Mouse (Mus musculus) hindbrain, postnatal 0 days (tissue): ENCODE data around the gene Bmp15. TPM values are rescaled to one million over a fixed set of nuclear protein-coding genes. Genes with fewer than 3 reads are reported as not detected.

Experiments
- ATAC-seq: fragments of 200-750 bp; cut with Nextera tagmentation; 2 replicates; pipeline ENCODE4 v1.8.0; 2017; ENCODE audit warnings: mild to moderate bottlenecking, moderate TSS enrichment, moderate library complexity
- DNase-seq: peaks from one replicate; pipeline ENCODE4 v3.0.0-alpha.2; 2015; ENCODE audit warnings: low spot score
- H3K27ac ChIP-seq: fragments of 300-500 bp; sonication (generic); 2 replicates; pipeline ENCODE4 v1.5.1; 2014; ENCODE audit warnings: mild to moderate bottlenecking
- H3K27me3 ChIP-seq: fragments of 300-500 bp; sonication (generic); 2 replicates; pipeline ENCODE4 v1.6.1; 2014; ENCODE audit warnings: low read length, mixed read lengths; ENCODE audit not compliant: insufficient read depth
- H3K36me3 ChIP-seq: fragments of 300-500 bp; sonication (generic); 2 replicates; pipeline ENCODE4 v1.6.1; 2014; ENCODE audit warnings: low read length, mixed read lengths; ENCODE audit not compliant: insufficient read depth
- H3K4me1 ChIP-seq: fragments of 300-500 bp; sonication (generic); 2 replicates; pipeline ENCODE4 v1.6.1; 2014; ENCODE audit warnings: antibody characterized with exemption, low read length, mixed read lengths; ENCODE audit not compliant: insufficient read depth
- H3K4me2 ChIP-seq: fragments of 300-500 bp; sonication (generic); 2 replicates; pipeline ENCODE4 v1.6.1; 2014; ENCODE audit warnings: low read depth, mild to moderate bottlenecking, low read length, moderate library complexity, mixed read lengths
- H3K4me3 ChIP-seq: fragments of 300-500 bp; sonication (generic); 2 replicates; pipeline ENCODE4 v1.5.1; 2014; ENCODE audit warnings: low read length
- H3K9ac ChIP-seq: fragments of 300-500 bp; sonication (generic); replicated peaks from 2 replicates; pipeline ENCODE4 v1.6.1; 2014; ENCODE audit warnings: mild to moderate bottlenecking, low read length, moderate library complexity, mixed read lengths
- H3K9me3 ChIP-seq: fragments of 300-500 bp; sonication (generic); 2 replicates; pipeline ENCODE4 v1.6.1; 2016; ENCODE audit warnings: low read length, mixed read lengths
- CTCF ChIP-seq: IDR thresholded peaks from 2 replicates; pipeline ENCODE4 v1.5.1; 2016; ENCODE audit warnings: antibody characterized with exemption, control low read depth, low read depth
- WGBS: fragments of 180-500 bp; shearing (Covaris S2); extraction: QIAGEN DNeasy Blood & Tissue Kit; methylation state at CpG from one replicate; pipeline ENCODE4 v1.1.7; 2014; 5-methylcytosine and 5-hydroxymethylcytosine counted together
- polyA plus RNA-seq: library from polyadenylated mRNA; unstranded; fragments of >200 nt; fragmentation: Nextera tagmentation; extraction: Ambion mirVana; gene quantifications from 2 replicates; pipeline ENCODE4 v1.2.1, GENCODE M21; 2015
- total RNA-seq: library from RNA; depleted of rRNA; stranded (reverse); fragments of >200 nt; gene quantifications from 2 replicates; pipeline ENCODE4 v1.2.3, GENCODE M21; 2014; rRNA removed

The Bmp15 gene
- 0.07 and 0.10 TPM in 2 replicates for total RNA-seq
- 0.20 and 0.29 TPM in 2 replicates for polyA plus RNA-seq

GRCm38 (mm10) chrX:6320621-6321020 lies at the start of gene Bmp15:
Bmp15 (minus strand) TSS chrX:6320721.
- Histone ChIP-seq H3K9ac (no peak within 1 kb of the TSS), H3K4me3 (no peak within 1 kb of the TSS), H3K36me3 (no peaks in the 10 kb centered on the region), H3K9me3 (no peaks in the 10 kb centered on the region), H3K4me1 (no peaks in the 10 kb centered on the region), H3K4me2 (no peak within 1 kb of the TSS), H3K27me3 (no peaks in the 10 kb centered on the region), H3K27ac (no peak within 1 kb of the TSS)
- ATAC-seq = no peak
- DNase-seq = no peak
- 82% methylated on average over 3 of the region's 3 CpGs for WGBS
- TF ChIP-seq CTCF = no peak

GRCm38 (mm10) chrX:6368822-6369221 lies 48.3 kb upstream of the Bmp15 start:
- no peak for TF ChIP-seq CTCF
- 72% methylated on average over 1 of the region's 1 CpGs for WGBS
- DNase-seq (no peak), ATAC-seq (no peak)
- no peaks in the 10 kb centered on the region for H3K36me3 ChIP-seq
- no peaks in the 10 kb centered on the region for H3K9me3 ChIP-seq
- no peak overlapping the region for H3K9ac ChIP-seq
- H3K27ac ChIP-seq = no peak overlapping the region
- no peak overlapping the region for H3K4me2 ChIP-seq
- no peaks in the 10 kb centered on the region for H3K27me3 ChIP-seq
- no peaks in the 10 kb centered on the region for H3K4me1 ChIP-seq
- H3K4me3 ChIP-seq = no peak overlapping the region

GRCm38 (mm10) chrX:6357503-6358114 lies 37.1 kb upstream of the Bmp15 start:
- Histone ChIP-seq H3K9ac (no peak overlapping the region), H3K27me3 (no peaks in the 10 kb centered on the region), H3K36me3 (no peaks in the 10 kb centered on the region), H3K27ac (no peak overlapping the region), H3K4me3 (no peak overlapping the region), H3K9me3 (no peaks in the 10 kb centered on the region), H3K4me1 (no peaks in the 10 kb centered on the region), H3K4me2 (no peak overlapping the region)
- no peak for TF ChIP-seq CTCF
- WGBS = 64% methylated on average over 6 of the region's 6 CpGs
- DNase-seq (no peak), ATAC-seq (no peak)

DNA sequence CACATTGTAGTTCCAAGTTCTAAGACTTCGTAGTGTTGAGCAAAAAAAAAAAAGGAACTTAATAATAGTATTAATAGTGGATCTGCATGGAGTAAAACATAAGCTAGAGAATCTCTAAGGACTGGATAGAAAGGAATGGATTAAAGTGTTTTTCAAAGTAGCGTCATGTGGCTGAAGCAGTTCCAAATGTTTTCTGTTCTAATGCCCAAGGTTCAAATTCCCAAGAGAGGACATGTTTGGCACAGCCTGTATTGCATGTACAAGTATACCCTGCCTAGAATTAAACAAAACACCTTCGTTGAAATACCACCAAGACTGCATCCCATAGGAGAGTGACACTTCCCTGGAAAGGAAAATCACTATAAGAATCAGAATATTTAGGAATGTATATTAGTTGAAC lies 36.4 kb upstream of the Bmp15 start:
- no peak for DNase-seq
- Histone ChIP-seq H3K4me1 (no peaks in the 10 kb centered on the region), H3K4me2 (no peak overlapping the region), H3K27me3 (no peaks in the 10 kb centered on the region), H3K27ac (no peak overlapping the region), H3K9me3 (no peaks in the 10 kb centered on the region), H3K36me3 (no peaks in the 10 kb centered on the region), H3K4me3 (no peak overlapping the region), H3K9ac (no peak overlapping the region)
- no peak for ATAC-seq
- TF ChIP-seq CTCF = no peak
- 68% methylated on average over 3 of the region's 3 CpGs for WGBS

GRCm38 (mm10) chrX:6345273-6345959 lies 24.9 kb upstream of the Bmp15 start:
- no peak for ATAC-seq
- no peaks in the 10 kb centered on the region for H3K36me3 ChIP-seq
- H3K4me1 ChIP-seq = no peaks in the 10 kb centered on the region
- no peak for DNase-seq
- no peaks in the 10 kb centered on the region for H3K9me3 ChIP-seq
- no peak overlapping the region for H3K4me3 ChIP-seq
- 35% methylated on average over 1 of the region's 1 CpGs for WGBS
- H3K27ac ChIP-seq = no peak overlapping the region
- H3K4me2 ChIP-seq = no peak overlapping the region
- TF ChIP-seq CTCF = no peak
- no peak overlapping the region for H3K9ac ChIP-seq
- H3K27me3 ChIP-seq = no peaks in the 10 kb centered on the region

DNA sequence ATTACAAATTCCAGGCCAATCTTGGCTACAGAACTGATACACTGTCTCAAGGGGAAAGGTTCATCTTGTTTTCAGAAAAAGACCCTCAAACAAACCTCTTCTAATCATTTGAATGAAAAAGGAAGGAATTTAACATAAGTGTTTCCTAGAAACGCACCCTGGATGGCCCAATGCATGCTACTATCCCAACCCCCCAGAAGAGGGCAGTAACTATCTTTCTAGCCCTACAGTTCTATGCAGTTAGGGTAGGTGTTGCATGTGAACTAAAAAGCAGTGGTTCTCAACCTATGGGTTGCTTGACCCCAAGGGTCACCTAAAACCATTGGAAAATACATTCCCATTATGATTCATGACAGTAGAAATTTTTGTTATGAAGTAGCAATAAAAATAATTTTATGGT lies 3.5 kb upstream of the Bmp15 start:
- ATAC-seq (no peak), DNase-seq (no peak)
- H3K9me3 ChIP-seq = no peaks in the 10 kb centered on the region
- WGBS = 52% methylated on average over 1 of the region's 1 CpGs
- no peaks in the 10 kb centered on the region for H3K36me3 ChIP-seq
- H3K27me3 ChIP-seq = no peaks in the 10 kb centered on the region
- no peak overlapping the region for H3K4me3 ChIP-seq
- peak; percentile 31 for TF ChIP-seq CTCF
- H3K4me1 ChIP-seq = no peaks in the 10 kb centered on the region
- H3K9ac ChIP-seq = no peak overlapping the region
- no peak overlapping the region for H3K27ac ChIP-seq
- no peak overlapping the region for H3K4me2 ChIP-seq

DNA sequence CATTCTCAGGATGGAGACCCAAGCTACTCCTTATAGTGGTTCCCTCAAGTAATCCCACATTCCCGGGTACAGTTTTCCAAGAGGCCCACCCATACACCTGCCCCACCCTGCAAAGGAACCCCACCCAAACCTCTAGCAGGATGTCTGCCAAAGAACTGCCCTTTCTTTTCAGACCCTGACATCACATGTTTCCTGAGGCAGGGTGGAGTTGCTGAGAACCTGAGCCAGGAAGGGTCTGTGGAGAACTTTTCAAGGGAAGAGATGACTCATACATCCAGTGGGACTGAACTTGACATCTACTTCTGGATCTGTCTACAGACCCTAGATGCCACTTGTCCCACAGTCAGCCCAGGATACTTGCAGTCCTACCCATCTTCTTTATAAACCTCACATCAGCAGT lies 2.8 kb downstream of the Bmp15 start:
- 71% methylated on average over 1 of the region's 1 CpGs for WGBS
- ATAC-seq (no peak), DNase-seq (no peak)
- H3K4me1 ChIP-seq = no peaks in the 10 kb centered on the region
- H3K27me3 ChIP-seq = no peaks in the 10 kb centered on the region
- no peaks in the 10 kb centered on the region for H3K9me3 ChIP-seq
- H3K4me2 ChIP-seq = no peak overlapping the region
- no peak overlapping the region for H3K4me3 ChIP-seq
- no peak for TF ChIP-seq CTCF
- H3K27ac ChIP-seq = no peak overlapping the region
- H3K36me3 ChIP-seq = no peaks in the 10 kb centered on the region
- no peak overlapping the region for H3K9ac ChIP-seq

Other genes starting within 250 kb of the Bmp15 start
- gene AU022751, start 237.3 kb downstream of the Bmp15 start, total RNA-seq = 3.4 and 3.9 TPM in 2 replicates
- gene AU022751, start 237.3 kb downstream of the Bmp15 start, polyA plus RNA-seq = 0.08 TPM in 1 of 2 replicates, not detected in the other
- gene Nudt10, start 147.7 kb downstream of the Bmp15 start, total RNA-seq = 38.8 and 47.3 TPM in 2 replicates
- gene Nudt10, start 147.7 kb downstream of the Bmp15 start, polyA plus RNA-seq = 32.8 and 33.5 TPM in 2 replicates
- gene Shroom4, start 79.1 kb upstream of the Bmp15 start, total RNA-seq = 4.7 and 6.4 TPM in 2 replicates
- 0.68 and 0.95 TPM in 2 replicates for gene Shroom4, start 79.1 kb upstream of the Bmp15 start, polyA plus RNA-seq